Comparison of ENCODE assay signal across 12 mouse cellular contexts in the genomic region with DNA sequence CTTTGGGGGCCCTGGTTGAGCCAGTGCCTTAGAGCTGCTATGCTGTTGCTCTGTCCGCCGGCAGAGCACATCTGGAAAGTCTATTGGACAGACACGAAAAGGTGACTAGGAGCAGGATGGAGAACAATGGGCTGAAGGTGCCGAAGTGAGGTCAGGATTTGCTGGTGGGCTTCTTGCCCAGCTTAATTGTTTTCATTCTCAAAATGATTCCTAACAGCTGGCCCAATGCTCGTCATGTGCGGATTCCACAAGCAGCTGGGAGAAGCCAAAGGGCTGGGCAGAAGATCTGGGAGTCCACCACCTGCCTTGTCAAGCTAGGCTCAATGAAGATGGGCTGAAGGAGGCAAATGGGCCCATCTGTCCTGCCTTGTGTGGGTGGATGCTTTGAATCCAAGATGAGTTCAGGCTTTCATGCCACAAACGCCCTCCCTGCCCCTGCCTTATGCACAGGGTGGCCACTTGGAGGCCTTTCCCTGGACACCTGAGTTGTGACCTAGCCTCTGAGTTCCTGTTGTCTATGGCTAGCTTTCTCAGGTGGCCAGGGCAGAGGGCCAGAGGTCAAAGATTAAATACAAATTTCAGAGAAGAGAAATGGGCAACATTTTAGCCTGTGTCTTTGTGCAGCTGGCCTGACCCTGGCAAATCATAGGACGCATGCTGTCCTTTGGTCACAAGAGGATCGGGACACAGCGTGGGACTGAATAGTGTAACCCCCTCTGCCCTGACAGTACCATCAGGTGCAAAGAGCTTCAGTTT.
DNase-seq lines count a peak whose midpoint lies in the region; ATAC-seq and TF ChIP-seq lines count a peak whose summit lies in the region.
"Had no signal": no experiment of that assay in that cellular context is flagged by ENCODE, and none has a peak within 500 bp of the region (broad histone marks: within the 10 kb centered on the region; RNA-seq: fewer than 3 reads in every experiment).

No protein-coding gene starts in this region.

- intact Hi-C loops in heart, postnatal 25 days (cut with DNase I): no loop called here

- H3K27me3 ChIP-seq in forebrain, embryonic 10.5 days (ENCODE audit: poor library complexity, severe bottlenecking): no peaks in the 10 kb centered on the region
- no peaks in the 10 kb centered on the region for H3K27me3 ChIP-seq in forebrain, embryonic 16.5 days (replicated peaks; ENCODE audit: control insufficient read depth, insufficient read depth, low read length)
- no peaks in the 10 kb centered on the region for H3K27me3 ChIP-seq in cerebellum, adult 2 months (ENCODE audit: control insufficient read depth, insufficient read depth, low read length)
- H3K27me3 ChIP-seq: kidney, embryonic 15.5 days; liver, embryonic 13.5 days had no signal

- no peak for ATAC-seq in forebrain, embryonic 16.5 days

- H3K27ac ChIP-seq in forebrain, embryonic 10.5 days: peak overlapping the region; percentile 40; the same call in 1 of the 2 replicates
- H3K27ac ChIP-seq in forebrain, embryonic 16.5 days (ENCODE audit: low read length): no peak overlapping the region
- no peak overlapping the region for H3K27ac ChIP-seq in cerebellum, adult 2 months (ENCODE audit: insufficient read depth, low read length)
- H3K27ac ChIP-seq: kidney, embryonic 15.5 days; liver, embryonic 13.5 days had no signal

- DNase-seq in forebrain, embryonic 10.5 days (ENCODE audit: extremely low spot score, low spot score): peak; percentile 14
- peak; percentile 6 for DNase-seq in lung, postnatal 36 days
- no peak for DNase-seq in lung, postnatal 14 days
- peak; percentile 16 for DNase-seq in heart, postnatal 25 days (ENCODE audit: low spot score)
- no peak for DNase-seq in cerebellum, adult 2 months
- no peak for DNase-seq in spleen, postnatal 36 days (ENCODE audit: low spot score in 2 of 2)
- DNase-seq in layer of hippocampus, adult 9-10 months (ENCODE audit: low spot score): no peak
- DNase-seq: adrenal gland, adult 8-10 months; liver, embryonic 13.5 days; thymus, adult 18-20 months had no signal

- no peak overlapping the region for H3K4me3 ChIP-seq in forebrain, embryonic 10.5 days
- H3K4me3 ChIP-seq in forebrain, embryonic 16.5 days (replicated peaks; ENCODE audit: low read length): no peak overlapping the region
- no peak overlapping the region for H3K4me3 ChIP-seq in cerebellum, adult 2 months (replicated peaks; ENCODE audit: insufficient read depth, low read depth, low read length)
- H3K4me3 ChIP-seq: kidney, embryonic 15.5 days; liver, embryonic 13.5 days had no signal

- WGBS in forebrain, embryonic 10.5 days: 75% methylated on average over 10 of the region's 10 CpGs
- 86% methylated on average over 10 of the region's 10 CpGs for WGBS in forebrain, embryonic 16.5 days
- 74% methylated on average over 10 of the region's 10 CpGs for WGBS in cerebellum, adult 2 months

- H3K9ac ChIP-seq in forebrain, embryonic 16.5 days (replicated peaks; ENCODE audit: low read depth, low read length): no peak overlapping the region
- H3K9ac ChIP-seq: kidney, embryonic 15.5 days; liver, embryonic 13.5 days had no signal

- H3K4me2 ChIP-seq in forebrain, embryonic 16.5 days (ENCODE audit: low read length): no peak overlapping the region
- H3K4me2 ChIP-seq: kidney, embryonic 15.5 days; liver, embryonic 13.5 days had no signal

- H3K9me3 ChIP-seq in forebrain, embryonic 10.5 days: no peaks in the 10 kb centered on the region
- H3K9me3 ChIP-seq in forebrain, embryonic 16.5 days (ENCODE audit: control insufficient read depth, low read length): no peaks in the 10 kb centered on the region
- H3K9me3 ChIP-seq: kidney, embryonic 15.5 days; liver, embryonic 13.5 days had no signal

- TF ChIP-seq CTCF in cerebellum, adult 2 months (IDR thresholded peaks at IDR 0.05; ENCODE audit: borderline replicate concordance, insufficient read depth, low read depth, low read length): no peak

- no peaks in the 10 kb centered on the region for H3K36me3 ChIP-seq in forebrain, embryonic 10.5 days (replicated peaks)
- no peaks in the 10 kb centered on the region for H3K36me3 ChIP-seq in forebrain, embryonic 16.5 days (ENCODE audit: control insufficient read depth, insufficient read depth)
- H3K36me3 ChIP-seq: kidney, embryonic 15.5 days; liver, embryonic 13.5 days had no signal

- H3K4me1 ChIP-seq in forebrain, embryonic 10.5 days: peaks cover 44% of the 10 kb centered on the region
- H3K4me1 ChIP-seq in forebrain, embryonic 16.5 days (replicated peaks; ENCODE audit: control insufficient read depth, insufficient read depth, low read length): peaks cover 3% of the 10 kb centered on the region; the same call in 1 of the 2 replicates
- peaks cover 3% of the 10 kb centered on the region; the same call in 1 of the 2 replicates for H3K4me1 ChIP-seq in cerebellum, adult 2 months (ENCODE audit: control insufficient read depth, insufficient read depth, low read length)
- H3K4me1 ChIP-seq: liver, embryonic 13.5 days had no signal

- no peak for TF ChIP-seq POLR2A in cerebellum, adult 2 months (IDR thresholded peaks at IDR 0.05; ENCODE audit: borderline replicate concordance, insufficient read depth, low read length)

Comparison
In these comparisons a context has a peak if more than half of its experiments do, and no peak if none do; other contexts are left out.
1. DNase-seq: peak in forebrain, embryonic 10.5 days (single experiment), lung, postnatal 36 days (single experiment) and heart, postnatal 25 days (single experiment); none in lung, postnatal 14 days (single experiment), cerebellum, adult 2 months (0 of 2), spleen, postnatal 36 days (0 of 2) and layer of hippocampus, adult 9-10 months (single experiment).